Mouse (Mus musculus) ES-CJ7 (cell line): ENCODE data around the gene Mpv17l2.

Experiments used
- DNase-seq: peaks from one replicate; pipeline ENCODE4 v3.0.0; 2011; ENCODE audit warnings: low read depth, low spot score

Gene Mpv17l2

DNA sequence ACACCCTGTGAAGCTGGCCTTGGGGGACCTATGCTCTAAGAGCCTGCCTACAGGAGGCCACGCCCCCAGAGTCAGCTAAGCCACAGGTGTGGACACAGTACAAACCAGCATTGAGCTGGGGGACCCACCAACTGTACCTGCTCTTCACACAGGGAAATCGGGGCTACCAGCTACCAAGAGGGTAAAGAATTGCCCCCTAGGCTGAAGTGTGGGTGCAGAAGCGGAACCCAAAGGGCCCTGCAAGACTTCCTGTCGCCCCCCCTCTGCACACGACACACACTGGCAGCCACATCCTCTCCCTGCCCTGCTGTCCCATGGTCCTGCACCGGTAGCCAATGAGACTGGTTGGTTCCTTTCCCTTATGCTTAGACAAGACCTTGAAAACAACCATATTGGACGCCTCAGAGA is 30.6 kb upstream of the Mpv17l2 start:
- DNase-seq, result no peak

GRCm38 (mm10) chr8:70790846-70791245 is 30.1 kb upstream of the Mpv17l2 start:
- no peak for DNase-seq

DNA sequence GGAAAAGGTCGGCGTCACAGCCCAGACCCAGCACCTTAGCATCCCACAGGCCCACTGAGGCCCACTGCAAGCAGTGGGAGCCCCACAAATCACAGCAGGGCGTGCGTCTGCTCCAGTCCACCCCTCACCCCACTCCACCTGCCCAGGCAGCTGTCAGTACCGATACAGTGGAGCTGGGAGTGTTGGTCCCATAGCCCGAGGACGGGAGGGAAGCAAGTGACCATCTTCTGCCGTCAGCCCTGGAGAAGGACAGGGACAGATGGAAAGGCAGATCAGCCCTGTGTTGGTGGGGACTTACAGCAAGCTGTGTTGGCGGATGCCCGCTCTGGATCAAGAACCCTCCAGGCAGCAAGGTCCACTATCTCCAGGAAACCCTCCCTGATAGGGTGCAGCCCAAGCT is 28.3 kb upstream of the Mpv17l2 start:
- DNase-seq, result no peak

DNA sequence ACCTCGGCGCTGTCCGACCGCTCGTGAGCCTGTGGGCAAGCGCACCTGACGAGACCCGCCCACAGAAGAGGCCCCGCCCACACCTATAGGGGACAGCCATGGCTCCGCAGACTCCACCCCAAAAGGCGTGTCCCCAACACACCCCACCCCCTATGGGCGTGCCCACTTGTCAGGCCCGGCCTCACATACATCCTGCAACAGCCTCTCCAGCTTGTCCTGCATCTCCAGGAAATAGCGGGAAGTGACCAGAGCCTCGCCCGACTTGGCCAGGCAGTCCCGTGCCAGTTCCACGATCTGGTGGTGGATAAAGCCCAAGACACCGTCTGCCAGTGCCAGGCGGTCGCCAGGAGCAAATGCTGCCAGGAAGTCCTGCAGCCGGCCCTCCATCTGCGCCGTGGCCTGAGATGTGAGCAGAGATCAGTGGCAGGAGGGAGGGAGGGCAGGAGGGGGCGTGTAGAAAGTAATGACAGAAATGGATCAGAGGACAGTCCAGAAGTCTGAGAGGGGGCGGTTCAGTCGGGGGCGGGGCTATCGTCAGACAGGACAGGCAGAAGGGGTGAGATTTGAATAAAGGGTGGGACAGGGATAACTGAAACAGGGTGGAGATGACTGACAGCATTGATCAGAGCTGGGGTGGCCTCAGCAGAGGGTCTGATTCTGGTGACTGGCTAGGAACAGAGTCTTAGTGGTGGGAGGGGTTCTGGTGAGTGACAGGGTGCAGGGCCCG is 27.4 kb upstream of the Mpv17l2 start:
- DNase-seq, result peak; percentile 95

GRCm38 (mm10) chr8:70787051-70787445 is 26.3 kb upstream of the Mpv17l2 start:
- no peak for DNase-seq

DNA sequence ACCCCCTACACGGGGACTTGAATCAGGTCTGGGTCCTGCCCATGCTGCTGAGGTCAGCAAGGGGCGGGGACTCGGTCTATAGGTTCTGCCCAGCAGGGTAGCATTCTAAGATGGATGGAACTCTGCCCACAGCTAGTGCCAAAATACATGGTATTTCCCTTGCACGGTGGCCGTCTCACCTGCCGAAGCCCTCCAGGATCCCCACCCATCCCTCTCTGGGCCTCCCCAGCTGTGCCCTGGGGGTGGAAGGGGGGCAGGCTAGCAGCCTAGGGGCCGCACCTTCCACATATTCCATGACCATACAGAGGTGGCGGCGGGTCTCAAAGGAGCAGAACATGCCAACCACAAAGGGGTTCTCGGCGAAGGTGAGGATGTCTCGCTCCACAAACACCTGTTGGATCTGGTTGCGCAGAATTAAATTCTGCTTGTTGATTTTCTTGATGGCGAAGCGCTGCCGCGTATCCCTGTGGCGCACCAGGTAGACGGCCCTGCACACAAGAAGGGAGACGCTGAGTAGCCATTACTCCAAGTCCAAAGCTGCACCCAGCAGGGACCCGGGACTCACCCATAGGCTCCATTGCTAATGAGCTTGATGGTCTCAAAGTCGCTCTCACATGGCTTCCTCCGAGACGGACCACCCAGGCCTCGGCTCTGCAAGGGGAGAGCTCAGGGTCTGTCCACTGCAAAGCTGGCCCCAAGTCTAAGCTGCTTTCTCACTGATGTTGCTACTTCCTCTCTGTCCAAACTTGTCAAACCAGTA is 25.7 kb upstream of the Mpv17l2 start:
- no peak for DNase-seq

- no peak for DNase-seq
Measured at GRCm38 (mm10) chr8:70780093-70780492, 19.3 kb upstream of the Mpv17l2 start.

- DNase-seq, result peak; percentile 96
Measured at GRCm38 (mm10) chr8:70776496-70777444, 16.0 kb upstream of the Mpv17l2 start, which contains the start of gene Pik3r2. Gene Pik3r2 (minus strand): TSS chr8:70776713.

DNA sequence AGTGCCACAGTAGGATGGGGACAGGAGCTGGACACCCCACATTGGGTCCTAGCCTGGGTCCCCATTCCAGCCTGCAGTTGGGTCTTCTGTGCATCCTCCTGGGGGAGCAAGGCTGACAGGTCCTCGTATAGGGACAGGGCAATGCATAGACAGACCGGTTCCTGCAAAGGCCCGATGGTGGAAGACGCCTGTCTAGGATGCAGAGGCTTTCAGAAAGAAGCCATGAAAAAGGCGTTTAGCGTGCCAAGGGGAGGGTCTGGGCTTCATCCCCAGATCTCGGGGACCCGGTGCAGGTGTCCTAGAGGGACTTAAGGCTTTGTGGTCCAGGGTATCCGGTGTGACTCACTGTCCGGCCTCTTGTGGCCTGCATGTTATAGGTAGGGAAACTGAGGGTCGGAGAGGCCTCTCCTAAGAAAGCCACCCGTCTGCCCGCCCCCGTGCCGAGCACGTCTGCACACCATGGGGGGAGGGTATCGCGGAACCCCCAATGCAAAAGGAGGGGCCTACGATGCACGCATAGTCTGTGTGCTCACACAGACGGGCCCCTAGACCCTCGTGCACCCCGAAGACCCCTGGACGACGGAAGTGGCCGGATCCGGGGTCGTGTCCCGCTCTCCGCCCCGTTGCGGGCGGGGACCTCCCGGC is 15.2 kb upstream of the Mpv17l2 start:
- no peak for DNase-seq

DNA sequence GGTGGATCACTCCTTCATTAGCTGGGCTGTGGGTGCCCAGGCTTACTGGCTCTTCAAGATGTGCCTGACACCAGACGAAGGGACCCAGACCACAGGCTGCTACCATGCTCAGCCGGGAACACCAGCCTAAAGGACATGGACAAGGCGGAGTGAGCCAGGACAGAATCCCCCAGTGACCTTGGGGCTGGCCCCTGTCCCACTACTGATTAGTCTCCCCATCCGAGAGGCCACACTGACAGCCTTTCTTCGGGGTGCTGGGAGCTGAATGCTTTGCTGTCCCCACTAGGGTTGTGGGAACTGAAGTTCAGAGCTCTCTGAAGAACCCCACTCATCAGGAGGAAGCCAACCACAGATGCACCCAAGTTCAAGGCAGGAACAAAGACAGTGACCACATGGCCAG is 14.5 kb upstream of the Mpv17l2 start:
- DNase-seq, result no peak

DNA sequence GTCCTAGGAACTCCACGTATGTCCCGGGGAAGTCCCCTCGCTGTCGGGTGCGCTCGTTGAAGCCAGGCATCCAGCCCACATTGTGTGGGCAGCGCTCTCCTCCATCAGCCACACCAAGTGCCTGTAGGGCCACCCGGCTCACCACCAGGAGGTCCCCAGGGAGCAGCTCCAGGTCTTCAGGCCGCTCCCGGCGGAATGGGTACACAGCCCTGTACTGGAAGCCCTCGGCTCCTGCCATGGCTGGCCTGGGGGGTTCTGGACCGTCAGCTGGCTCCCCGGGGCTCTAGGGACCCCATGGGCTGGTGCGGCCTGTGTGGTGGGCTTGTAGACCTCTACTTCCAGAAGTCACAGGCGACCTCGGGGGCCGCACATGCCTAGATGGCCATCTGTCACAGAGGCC is 14.0 kb upstream of the Mpv17l2 start:
- no peak for DNase-seq

DNA sequence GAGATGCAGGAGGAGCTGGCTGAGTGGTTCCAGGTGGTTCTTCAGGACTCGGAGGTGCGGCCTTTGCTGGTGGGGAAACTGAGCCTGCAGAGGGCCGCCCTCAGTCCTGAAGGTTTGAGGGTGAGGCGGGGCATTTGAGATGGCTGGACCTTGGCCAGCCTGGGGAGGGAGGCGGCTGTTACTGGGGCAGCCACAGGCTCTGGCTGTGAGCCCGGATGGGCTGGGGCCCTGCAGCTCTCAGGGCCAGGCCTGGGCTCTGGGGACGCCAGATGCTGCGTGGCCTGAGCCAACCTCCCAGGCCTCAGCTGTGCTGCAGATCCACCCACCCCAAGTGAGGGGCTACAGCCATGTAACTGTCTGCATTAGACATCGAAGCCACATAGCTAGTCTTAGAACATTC is 13.1 kb upstream of the Mpv17l2 start:
- DNase-seq, result no peak

DNA sequence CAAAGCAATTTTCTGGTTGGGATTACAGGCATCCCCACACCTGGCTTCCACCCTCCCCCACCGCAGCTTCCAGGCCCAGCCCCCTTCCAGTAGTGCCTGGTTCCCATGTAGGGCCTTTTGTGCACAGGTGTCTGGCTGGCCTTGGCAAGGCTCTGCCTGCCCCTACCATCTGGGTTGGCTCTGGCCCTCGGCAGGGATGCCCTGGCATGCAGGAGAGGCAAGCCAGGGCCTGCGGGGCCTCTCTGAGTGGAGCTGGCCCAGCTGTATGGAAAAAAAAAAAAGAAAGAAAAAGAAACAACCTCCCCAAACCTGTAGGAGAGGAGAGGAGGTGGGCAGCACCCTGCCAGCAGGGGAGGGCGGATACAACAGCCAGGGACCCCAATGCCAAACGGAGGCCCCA is 12.7 kb upstream of the Mpv17l2 start:
- no peak for DNase-seq

DNA sequence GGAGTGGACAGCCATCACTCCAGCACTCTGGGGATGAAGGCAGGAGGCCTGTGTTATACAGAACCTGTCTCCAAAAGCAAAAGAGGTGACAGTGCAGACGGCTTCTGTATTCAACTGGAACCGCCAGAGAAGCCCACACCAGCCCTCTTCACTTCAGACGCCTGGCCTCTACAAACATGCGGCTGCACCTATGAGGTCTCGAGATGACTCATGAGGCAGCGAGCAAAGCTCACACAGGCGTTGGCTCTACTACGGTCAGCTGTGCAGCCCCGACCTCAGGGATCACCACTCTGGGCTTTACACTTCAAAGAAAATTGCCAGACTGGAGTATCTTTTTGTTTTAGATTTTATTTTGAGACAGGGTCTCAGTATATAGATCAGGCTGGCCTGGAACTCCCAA is 12.1 kb upstream of the Mpv17l2 start:
- DNase-seq, result no peak

- DNase-seq, result no peak
Measured at GRCm38 (mm10) chr8:70772075-70772474, 11.3 kb upstream of the Mpv17l2 start.

- no peak for DNase-seq
Measured at GRCm38 (mm10) chr8:70771217-70771616, 10.5 kb upstream of the Mpv17l2 start.

- DNase-seq, result no peak
Measured at GRCm38 (mm10) chr8:70770748-70771147, 10.0 kb upstream of the Mpv17l2 start.

GRCm38 (mm10) chr8:70769858-70770257 is 9.1 kb upstream of the Mpv17l2 start:
- no peak for DNase-seq

DNA sequence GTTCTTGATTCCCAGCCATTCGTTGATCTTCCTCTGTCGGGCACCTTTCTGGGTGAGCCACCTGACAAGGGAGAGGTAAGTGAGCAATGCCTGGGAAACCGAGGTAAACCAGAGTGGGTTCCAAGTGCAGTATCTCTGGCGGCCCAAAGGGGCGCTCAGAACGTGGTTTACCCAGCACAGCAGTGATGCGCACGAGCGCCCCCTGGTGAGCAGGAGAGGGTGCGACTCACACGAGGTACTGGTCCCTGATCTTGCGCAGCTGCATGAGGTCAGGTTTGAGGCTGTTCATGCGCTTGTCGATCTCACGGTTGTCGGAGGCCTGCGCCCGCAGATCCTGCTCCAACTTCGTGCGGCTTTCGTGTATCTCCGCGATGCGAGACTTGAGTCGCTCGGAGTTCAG is 8.6 kb upstream of the Mpv17l2 start:
- DNase-seq, result peak; percentile 100

DNA sequence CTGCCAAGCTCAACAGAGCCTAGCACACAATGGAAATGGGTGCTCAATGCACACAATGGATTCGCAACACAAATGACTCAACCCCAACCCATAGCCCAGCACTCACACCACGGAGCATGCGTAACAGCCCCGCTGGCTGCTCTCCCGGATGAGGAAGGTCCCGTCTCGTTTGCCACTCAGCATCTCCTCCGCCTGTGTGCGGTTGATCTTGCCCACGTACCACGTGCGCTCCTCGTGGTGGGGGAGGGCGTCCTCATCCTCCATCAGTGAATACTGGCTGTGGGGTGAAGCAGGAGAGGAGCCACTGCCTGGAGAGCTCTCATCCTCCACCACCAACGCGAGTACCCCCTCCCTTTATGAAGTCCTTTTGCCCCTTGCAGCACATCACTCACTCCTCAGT is 8.2 kb upstream of the Mpv17l2 start:
- peak; percentile 90 for DNase-seq

DNA sequence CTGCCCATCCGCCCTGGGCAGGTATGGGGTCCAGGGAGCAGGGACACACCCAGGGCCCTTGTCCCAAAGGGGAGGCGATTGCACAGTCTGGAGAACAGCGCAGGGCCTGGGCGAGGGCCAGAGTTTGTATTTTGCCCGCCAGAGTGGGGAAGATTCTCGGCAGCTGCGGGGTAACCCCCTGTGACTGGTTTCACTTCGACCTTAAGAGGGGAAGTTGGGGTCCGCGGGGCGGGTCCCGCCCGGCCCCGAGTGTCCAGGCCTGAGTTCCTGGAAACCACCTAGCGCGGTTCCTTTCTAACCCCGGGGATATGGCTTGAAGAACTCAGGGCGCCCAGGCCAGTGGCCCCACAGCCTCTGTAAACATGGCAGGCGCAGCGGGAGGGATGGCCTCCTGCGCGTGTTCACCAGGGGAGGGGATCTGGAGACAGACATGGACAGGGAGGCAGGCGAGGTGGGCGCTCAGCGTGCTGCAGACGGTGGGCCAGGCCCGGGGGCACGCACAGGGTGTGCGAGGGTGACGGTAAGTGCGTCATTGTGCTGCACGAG is 7.6 kb upstream of the Mpv17l2 start:
- no peak for DNase-seq
